Mouse (Mus musculus) liver, embryonic 11.5 days (tissue): Measurements from ENCODE around the gene Zbtb43. TPM values are rescaled to one million over a fixed set of nuclear protein-coding genes. Genes with fewer than 3 reads are reported as not detected.

Experiments
- ATAC-seq: fragments of 200-750 bp; cut with Nextera tagmentation; replicated peaks from 2 replicates; pipeline ENCODE4 v1.8.0; 2017; ENCODE audit warnings: moderate number of reproducible peaks, mild to moderate bottlenecking, moderate TSS enrichment, moderate library complexity; ENCODE audit not compliant: low FRiP score
- DNase-seq: peaks from one replicate; pipeline ENCODE4 v3.0.0-alpha.2; 2017; ENCODE audit warnings: low spot score
- H3K27ac ChIP-seq: fragments of 300-500 bp; sonication (generic); 2 replicates; pipeline ENCODE4 v1.5.1; 2014; ENCODE audit warnings: mild to moderate bottlenecking, low read depth, low read length, control low read depth
- H3K27me3 ChIP-seq: fragments of 300-500 bp; sonication (generic); replicated peaks from 2 replicates; pipeline ENCODE4 v1.6.1; 2014; ENCODE audit warnings: low read length, mixed read lengths; ENCODE audit not compliant: control insufficient read depth, insufficient read depth
- H3K36me3 ChIP-seq: fragments of 300-500 bp; sonication (generic); 2 replicates; pipeline ENCODE4 v1.6.1; 2014; ENCODE audit warnings: mild to moderate bottlenecking, low read length, moderate library complexity, mixed read lengths; ENCODE audit not compliant: control insufficient read depth, insufficient read depth
- H3K4me1 ChIP-seq: fragments of 300-500 bp; sonication (generic); replicated peaks from 2 replicates; pipeline ENCODE4 v1.6.1; 2014; ENCODE audit warnings: low read length, mixed read lengths; ENCODE audit not compliant: control insufficient read depth, insufficient read depth
- H3K4me2 ChIP-seq: fragments of 300-500 bp; sonication (generic); 2 replicates; pipeline ENCODE4 v1.6.1; 2014; ENCODE audit warnings: mild to moderate bottlenecking, control low read depth, moderate library complexity
- H3K4me3 ChIP-seq: fragments of 300-500 bp; sonication (generic); 2 replicates; pipeline ENCODE4 v1.5.1; 2014; ENCODE audit warnings: low read depth, low read length, control low read depth
- H3K9ac ChIP-seq: fragments of 300-500 bp; sonication (generic); 2 replicates; pipeline ENCODE4 v1.6.1; 2014; ENCODE audit warnings: low read depth, low read length, control low read depth
- H3K9me3 ChIP-seq: fragments of 300-500 bp; sonication (generic); 2 replicates; pipeline ENCODE4 v1.6.1; 2016; ENCODE audit warnings: low read length, inconsistent platforms, mixed read lengths; ENCODE audit not compliant: control insufficient read depth
- WGBS: fragments of 180-500 bp; shearing (Covaris S2); extraction: QIAGEN DNeasy Blood & Tissue Kit; methylation state at CpG from one replicate; pipeline ENCODE4 v1.1.7; 2014; 5-methylcytosine and 5-hydroxymethylcytosine counted together
- polyA plus RNA-seq: library from polyadenylated mRNA; unstranded; fragments of >200 nt; fragmentation: Nextera tagmentation; extraction: Ambion mirVana; gene quantifications from 2 replicates; pipeline ENCODE4 v1.2.1, GENCODE M21; 2014

Zbtb43 gene
- 12.0 and 14.1 TPM in 2 replicates for polyA plus RNA-seq

GRCm38 (mm10) chr2:33468466-33469097, at the start of gene Zbtb43:
Gene Zbtb43, minus strand, starts transcription at chr2:33468559.
- Histone ChIP-seq H3K4me3 (peak within 1 kb of the TSS; percentile 75), H3K9ac (peak within 1 kb of the TSS; percentile 79), H3K27me3 (no peaks in the 10 kb centered on the region), H3K9me3 (peaks cover 2% of the 10 kb centered on the region; the same call in 1 of the 2 replicates), H3K4me1 (peaks cover 11% of the 10 kb centered on the region), H3K4me2 (peak within 1 kb of the TSS; percentile 79), H3K27ac (no peak within 1 kb of the TSS), H3K36me3 (no peaks in the 10 kb centered on the region)
- 6% methylated on average over 36 of the region's 36 CpGs for WGBS
- ATAC-seq (peak; percentile 95), DNase-seq (peak; percentile 96)

GRCm38 (mm10) chr2:33515856-33516255, 47.5 kb upstream of the Zbtb43 start:
- 69% methylated on average over 19 of the region's 19 CpGs for WGBS
- Histone ChIP-seq H3K27me3 (no peaks in the 10 kb centered on the region), H3K9me3 (no peaks in the 10 kb centered on the region), H3K9ac (no peak overlapping the region), H3K4me1 (no peaks in the 10 kb centered on the region), H3K4me2 (no peak overlapping the region), H3K27ac (no peak overlapping the region), H3K4me3 (no peak overlapping the region), H3K36me3 (no peaks in the 10 kb centered on the region)
- DNase-seq: no peak
- ATAC-seq: no peak

GRCm38 (mm10) chr2:33515431-33515830, 47.1 kb upstream of the Zbtb43 start:
- Histone ChIP-seq H3K27ac (no peak overlapping the region), H3K36me3 (no peaks in the 10 kb centered on the region), H3K4me1 (no peaks in the 10 kb centered on the region), H3K27me3 (no peaks in the 10 kb centered on the region), H3K9me3 (no peaks in the 10 kb centered on the region), H3K4me2 (no peak overlapping the region), H3K9ac (no peak overlapping the region), H3K4me3 (no peak overlapping the region)
- DNase-seq (no peak), ATAC-seq (no peak)
- 81% methylated on average over 8 of the region's 8 CpGs for WGBS

- H3K27ac ChIP-seq: no peak overlapping the region
- no peaks in the 10 kb centered on the region for H3K27me3 ChIP-seq
- ATAC-seq (no peak), DNase-seq (no peak)
- 91% methylated on average over 1 of the region's 1 CpGs for WGBS
- no peaks in the 10 kb centered on the region for H3K4me1 ChIP-seq
- no peak overlapping the region for H3K4me2 ChIP-seq
- H3K9me3 ChIP-seq: no peaks in the 10 kb centered on the region
- no peak overlapping the region for H3K9ac ChIP-seq
- no peaks in the 10 kb centered on the region for H3K36me3 ChIP-seq
- H3K4me3 ChIP-seq: no peak overlapping the region
Observed at GRCm38 (mm10) chr2:33510791-33511190, 42.4 kb upstream of the Zbtb43 start.

GRCm38 (mm10) chr2:33502602-33503001, 34.2 kb upstream of the Zbtb43 start:
- H3K27ac ChIP-seq: no peak overlapping the region
- no peak overlapping the region for H3K4me2 ChIP-seq
- no peak for ATAC-seq
- no peak overlapping the region for H3K4me3 ChIP-seq
- 15% methylated on average over 2 of the region's 2 CpGs for WGBS
- H3K9ac ChIP-seq: no peak overlapping the region
- no peaks in the 10 kb centered on the region for H3K9me3 ChIP-seq
- no peaks in the 10 kb centered on the region for H3K27me3 ChIP-seq
- no peak for DNase-seq
- no peaks in the 10 kb centered on the region for H3K36me3 ChIP-seq
- H3K4me1 ChIP-seq: no peaks in the 10 kb centered on the region

GRCm38 (mm10) chr2:33498280-33498679, 29.9 kb upstream of the Zbtb43 start:
- H3K36me3 ChIP-seq: no peaks in the 10 kb centered on the region
- DNase-seq: no peak
- H3K27ac ChIP-seq: no peak overlapping the region
- 79% methylated on average over 4 of the region's 4 CpGs for WGBS
- no peak overlapping the region for H3K4me2 ChIP-seq
- no peaks in the 10 kb centered on the region for H3K9me3 ChIP-seq
- H3K4me1 ChIP-seq: no peaks in the 10 kb centered on the region
- H3K27me3 ChIP-seq: no peaks in the 10 kb centered on the region
- no peak overlapping the region for H3K9ac ChIP-seq
- no peak overlapping the region for H3K4me3 ChIP-seq
- no peak for ATAC-seq

- no peak for DNase-seq
- Histone ChIP-seq H3K4me3 (no peak overlapping the region), H3K4me1 (no peaks in the 10 kb centered on the region), H3K27me3 (no peaks in the 10 kb centered on the region), H3K27ac (no peak overlapping the region), H3K4me2 (no peak overlapping the region), H3K9me3 (no peaks in the 10 kb centered on the region), H3K9ac (no peak overlapping the region), H3K36me3 (no peaks in the 10 kb centered on the region)
- 31% methylated on average over 3 of the region's 3 CpGs for WGBS
- ATAC-seq: no peak
Observed at GRCm38 (mm10) chr2:33495654-33496053, 27.3 kb upstream of the Zbtb43 start.

GRCm38 (mm10) chr2:33492041-33492440, 23.7 kb upstream of the Zbtb43 start:
- Histone ChIP-seq H3K4me3 (no peak overlapping the region), H3K4me1 (no peaks in the 10 kb centered on the region), H3K36me3 (no peaks in the 10 kb centered on the region), H3K9ac (no peak overlapping the region), H3K4me2 (no peak overlapping the region), H3K27ac (no peak overlapping the region), H3K9me3 (no peaks in the 10 kb centered on the region), H3K27me3 (no peaks in the 10 kb centered on the region)
- WGBS: 73% methylated on average over 3 of the region's 3 CpGs
- ATAC-seq (no peak), DNase-seq (no peak)

- Histone ChIP-seq H3K4me2 (no peak overlapping the region), H3K4me3 (no peak overlapping the region), H3K27ac (no peak overlapping the region), H3K9me3 (no peaks in the 10 kb centered on the region), H3K36me3 (no peaks in the 10 kb centered on the region), H3K27me3 (no peaks in the 10 kb centered on the region), H3K9ac (no peak overlapping the region), H3K4me1 (no peaks in the 10 kb centered on the region)
- WGBS: 58% methylated on average over 10 of the region's 10 CpGs
- DNase-seq (no peak), ATAC-seq (no peak)
Observed at GRCm38 (mm10) chr2:33489565-33489964, 21.2 kb upstream of the Zbtb43 start.
